Mouse (Mus musculus) CD4-positive, CD25-positive, alpha-beta regulatory T cell, adult 2 months (primary cell): Measurements from ENCODE around the gene Tcap.
A peak's percentile ranks its signal among the peaks of the same experiment; 100 is the strongest.
"Not testable (repeated sequence)": the region's sequence is repeated elsewhere in the genome, so short reads cannot be mapped to it uniquely, and the experiment has no call there.

ENCODE experiments used
- DNase-seq: peaks from one replicate; pipeline ENCODE4 v3.0.0-alpha.2; 2012; ENCODE audit warnings: low read depth, low spot score

Tcap gene

GRCm38 (mm10) chr11:98381651-98382050, 2.0 kb upstream of the Tcap start:
- no peak for DNase-seq

GRCm38 (mm10) chr11:98382405-98382804, 1.2 kb upstream of the Tcap start:
- DNase-seq: not testable (repeated sequence)

GRCm38 (mm10) chr11:98384216-98384615, 605 bp downstream of the Tcap start:
- DNase-seq: no peak

GRCm38 (mm10) chr11:98384721-98385637, 1.4 kb downstream of the Tcap start:
- no peak for DNase-seq

- no peak for DNase-seq
These were observed 2.3 kb downstream of the Tcap start, which contains the start of gene Pnmt for GRCm38 (mm10) chr11:98385638-98386585. Gene Pnmt (plus strand): TSS chr11:98386450.

- peak; percentile 45 for DNase-seq
These were observed 3.0 kb downstream of the Tcap start for GRCm38 (mm10) chr11:98386596-98386995.

- no peak for DNase-seq
These were observed 3.5 kb downstream of the Tcap start for GRCm38 (mm10) chr11:98387056-98387577.

GRCm38 (mm10) chr11:98388282-98388681, 4.7 kb downstream of the Tcap start:
- DNase-seq: no peak

GRCm38 (mm10) chr11:98389221-98389780, 5.7 kb downstream of the Tcap start:
- peak; percentile 73 for DNase-seq

GRCm38 (mm10) chr11:98390141-98390540, 6.5 kb downstream of the Tcap start:
- no peak for DNase-seq

- no peak for DNase-seq
These were observed 8.4 kb downstream of the Tcap start for GRCm38 (mm10) chr11:98392034-98392433.

- no peak for DNase-seq
These were observed 9.0 kb downstream of the Tcap start for GRCm38 (mm10) chr11:98392645-98393044.

GRCm38 (mm10) chr11:98393317-98393716, 9.7 kb downstream of the Tcap start:
- DNase-seq: peak; percentile 71

GRCm38 (mm10) chr11:98394301-98394700, 10.7 kb downstream of the Tcap start:
- no peak for DNase-seq

- DNase-seq: no peak
These were observed 11.4 kb downstream of the Tcap start for GRCm38 (mm10) chr11:98395041-98395440.

- no peak for DNase-seq
These were observed 14.3 kb downstream of the Tcap start for GRCm38 (mm10) chr11:98397946-98398345.

- peak; percentile 93 for DNase-seq
These were observed 16.6 kb downstream of the Tcap start, which contains the start of gene Pgap3 for GRCm38 (mm10) chr11:98400161-98400726. Gene Pgap3 (minus strand): TSS chr11:98400490.

- DNase-seq: peak; percentile 35
These were observed 17.2 kb downstream of the Tcap start for GRCm38 (mm10) chr11:98400816-98401215.

- DNase-seq: no peak
These were observed 23.0 kb downstream of the Tcap start for GRCm38 (mm10) chr11:98406621-98407020.

GRCm38 (mm10) chr11:98408872-98409271, 25.3 kb downstream of the Tcap start:
- DNase-seq: no peak

- no peak for DNase-seq
These were observed 25.8 kb downstream of the Tcap start for GRCm38 (mm10) chr11:98409341-98409822.
